Mouse (Mus musculus): Measurements from ENCODE around the gene Olfr462. TPM values are rescaled to one million over a fixed set of nuclear protein-coding genes. Genes with fewer than 3 reads are reported as not detected.

Gene Olfr462
- polyA plus RNA-seq (2016; fragmentation: Nextera tagmentation; extraction: Ambion mirVana): not detected in 2 replicates

DNA sequence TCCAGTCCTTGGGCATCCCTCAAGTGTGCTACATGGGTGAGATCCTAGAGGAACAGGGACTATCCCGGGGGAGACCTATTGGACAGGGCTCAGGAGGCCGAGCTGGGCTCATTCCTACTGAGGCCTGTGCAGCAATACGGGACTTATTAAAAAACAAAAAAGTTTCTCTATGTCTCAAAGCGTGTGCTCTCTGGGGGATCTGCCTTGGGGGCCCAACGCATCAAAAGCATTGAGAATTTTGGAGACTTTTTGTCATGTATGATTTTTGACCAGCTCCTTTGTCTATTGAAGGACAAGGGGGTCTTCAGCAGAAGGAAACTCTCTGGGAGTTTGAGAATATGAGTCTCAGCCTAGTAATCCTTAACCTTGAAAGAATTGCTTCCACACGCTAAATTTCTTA lies at the start of gene Olfr462:
TSS of gene Olfr462 (minus strand) at position 101 of the 400 bp plus-strand sequence.
- Histone ChIP-seq H3K9me3 (no peaks in the 10 kb centered on the region), H3K4me2 (replicated peaks) (no peak within 1 kb of the TSS), H3K9ac (no peak within 1 kb of the TSS), H3K4me1 (no peaks in the 10 kb centered on the region), H3K36me3 (no peaks in the 10 kb centered on the region), H3K4me3 (no peak within 1 kb of the TSS), H3K27ac (no peak within 1 kb of the TSS), H3K27me3 (no peaks in the 10 kb centered on the region)
- WGBS: 86% methylated on average over 6 of the region's 6 CpGs
- no peak for ATAC-seq (ENCODE audit: insufficient number of reproducible peaks, insufficient read depth, low FRiP score, low TSS enrichment)

DNA sequence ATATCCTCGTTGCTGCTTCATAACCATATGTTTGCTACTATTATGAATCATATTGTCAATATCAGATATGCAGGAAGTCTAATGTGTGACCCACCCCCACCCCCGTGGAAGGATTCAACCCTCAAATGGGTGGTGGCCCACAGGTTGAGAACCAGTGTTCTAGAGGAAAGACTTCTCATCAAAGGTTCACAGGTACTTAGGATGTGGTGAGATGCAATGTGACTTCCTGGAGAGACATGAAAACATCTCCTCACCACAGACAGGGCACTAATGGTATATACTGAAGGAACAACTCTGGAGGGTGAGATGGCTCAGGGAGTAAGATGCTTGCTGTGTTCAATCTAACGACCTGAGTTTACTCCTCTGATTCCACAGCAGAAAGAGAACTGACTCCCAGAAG lies 43.4 kb upstream of the Olfr462 start:
- no peak overlapping the region for H3K27ac ChIP-seq
- H3K4me2 ChIP-seq (replicated peaks): no peak overlapping the region
- H3K4me1 ChIP-seq: no peaks in the 10 kb centered on the region
- no peaks in the 10 kb centered on the region for H3K36me3 ChIP-seq
- no peak overlapping the region for H3K4me3 ChIP-seq
- no peaks in the 10 kb centered on the region for H3K27me3 ChIP-seq
- no peaks in the 10 kb centered on the region for H3K9me3 ChIP-seq
- no peak for ATAC-seq (ENCODE audit: insufficient number of reproducible peaks, insufficient read depth, low FRiP score, low TSS enrichment)
- 65% methylated on average over 3 of the region's 3 CpGs for WGBS
- no peak overlapping the region for H3K9ac ChIP-seq

DNA sequence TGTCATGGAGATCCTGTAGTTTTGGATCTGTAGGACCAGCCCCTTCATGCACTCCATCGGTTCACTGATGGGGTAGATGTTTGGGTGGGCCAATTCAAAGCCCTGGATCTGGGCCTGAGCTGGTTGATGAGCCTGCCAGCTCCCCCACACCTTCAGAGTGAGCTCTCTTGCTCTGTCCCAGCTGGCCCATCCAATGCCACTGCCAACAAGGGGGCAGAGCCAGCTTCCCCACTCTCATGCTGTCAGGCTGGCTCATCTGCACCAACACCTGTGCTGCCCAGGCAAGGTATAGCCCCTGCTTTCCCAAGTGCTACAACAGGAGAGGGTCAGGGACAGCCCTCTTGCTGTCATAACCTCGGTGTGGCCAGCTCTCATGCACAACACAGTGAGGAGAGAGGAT lies 41.7 kb upstream of the Olfr462 start:
- ATAC-seq (ENCODE audit: insufficient number of reproducible peaks, insufficient read depth, low FRiP score, low TSS enrichment): no peak
- H3K4me3 ChIP-seq: no peak overlapping the region
- no peaks in the 10 kb centered on the region for H3K4me1 ChIP-seq
- 78% methylated on average over 2 of the region's 2 CpGs for WGBS
- H3K36me3 ChIP-seq: no peaks in the 10 kb centered on the region
- H3K27me3 ChIP-seq: no peaks in the 10 kb centered on the region
- no peaks in the 10 kb centered on the region for H3K9me3 ChIP-seq
- no peak overlapping the region for H3K4me2 ChIP-seq (replicated peaks)
- no peak overlapping the region for H3K27ac ChIP-seq
- H3K9ac ChIP-seq: no peak overlapping the region

DNA sequence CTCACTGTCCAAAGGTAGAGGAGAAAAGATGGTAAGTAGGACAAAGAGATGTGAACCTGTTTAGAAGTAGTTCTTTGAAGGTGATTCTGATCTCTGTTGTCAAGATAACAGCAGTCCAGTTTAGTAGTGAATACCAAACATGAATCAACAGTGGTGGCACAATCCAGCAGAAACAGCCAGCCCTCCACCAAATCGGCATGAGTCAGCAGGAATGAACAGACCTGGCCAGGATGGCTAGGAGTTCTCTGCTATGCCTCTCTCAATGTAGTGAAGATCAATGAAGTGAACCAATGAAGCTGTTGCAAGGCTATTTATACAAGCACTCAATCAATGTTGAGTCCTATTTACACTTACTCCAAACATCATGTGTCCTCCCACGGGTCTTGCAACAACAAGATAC lies 38.3 kb upstream of the Olfr462 start:
- H3K4me2 ChIP-seq (replicated peaks): no peak overlapping the region
- no peak for ATAC-seq (ENCODE audit: insufficient number of reproducible peaks, insufficient read depth, low FRiP score, low TSS enrichment)
- H3K27ac ChIP-seq: no peak overlapping the region
- H3K9me3 ChIP-seq: no peaks in the 10 kb centered on the region
- no peak overlapping the region for H3K9ac ChIP-seq
- WGBS: 86% methylated on average over 2 of the region's 2 CpGs
- no peaks in the 10 kb centered on the region for H3K4me1 ChIP-seq
- H3K27me3 ChIP-seq: no peaks in the 10 kb centered on the region
- no peaks in the 10 kb centered on the region for H3K36me3 ChIP-seq
- H3K4me3 ChIP-seq: no peak overlapping the region

DNA sequence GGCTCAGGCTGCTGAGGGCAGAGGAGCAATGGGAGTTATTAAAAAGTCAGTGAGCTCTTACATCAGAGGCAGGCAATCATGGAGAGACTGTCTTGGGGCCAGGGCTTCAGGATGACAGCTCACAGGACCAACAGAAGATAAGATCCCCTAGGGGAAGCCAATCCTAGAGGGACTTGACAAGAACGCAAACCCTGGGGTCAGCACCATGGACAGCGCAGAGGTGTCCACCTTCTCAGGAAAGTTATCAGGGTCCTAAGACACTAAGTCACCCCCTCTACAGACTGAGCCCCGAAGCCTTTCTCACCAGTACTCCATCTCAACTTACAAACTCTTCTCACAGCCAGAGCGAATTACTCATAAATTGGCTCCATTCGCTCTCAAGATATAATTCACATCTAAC lies 28.9 kb upstream of the Olfr462 start, which contains the start of gene Olfr464:
TSS of gene Olfr464 (minus strand) at position 2 of the 400 bp plus-strand sequence.
- Histone ChIP-seq H3K27me3 (no peaks in the 10 kb centered on the region), H3K9ac (no peak within 1 kb of the TSS), H3K4me3 (no peak within 1 kb of the TSS), H3K36me3 (no peaks in the 10 kb centered on the region), H3K27ac (no peak within 1 kb of the TSS), H3K9me3 (no peaks in the 10 kb centered on the region), H3K4me1 (no peaks in the 10 kb centered on the region), H3K4me2 (replicated peaks) (no peak within 1 kb of the TSS)
- 31% methylated on average over 5 of the region's 5 CpGs for WGBS
- no peak for ATAC-seq (ENCODE audit: insufficient number of reproducible peaks, insufficient read depth, low FRiP score, low TSS enrichment)

DNA sequence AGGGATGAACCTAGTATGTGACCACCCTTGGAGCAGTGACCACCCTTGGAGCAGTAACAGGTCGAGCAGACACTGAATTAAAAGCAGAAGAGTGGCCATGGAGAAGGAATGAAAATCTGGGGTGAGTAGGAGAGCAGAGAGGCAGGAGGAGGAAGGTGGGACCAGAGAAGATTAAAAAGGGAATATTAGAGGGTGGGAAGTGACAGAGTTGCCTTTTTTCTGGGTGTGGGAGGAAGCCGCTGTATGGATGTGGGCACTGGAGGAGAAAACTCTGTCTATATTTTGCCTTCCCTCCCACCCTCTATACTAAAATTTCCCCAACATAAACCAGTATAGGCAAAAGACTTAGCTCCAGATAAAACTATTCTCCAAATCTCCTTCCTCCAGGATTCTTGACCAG lies 28.2 kb upstream of the Olfr462 start:
- Histone ChIP-seq H3K4me3 (no peak overlapping the region), H3K4me1 (no peaks in the 10 kb centered on the region), H3K9ac (no peak overlapping the region), H3K4me2 (replicated peaks) (no peak overlapping the region), H3K27ac (no peak overlapping the region), H3K27me3 (no peaks in the 10 kb centered on the region), H3K36me3 (no peaks in the 10 kb centered on the region), H3K9me3 (no peaks in the 10 kb centered on the region)
- no peak for ATAC-seq (ENCODE audit: insufficient number of reproducible peaks, insufficient read depth, low FRiP score, low TSS enrichment)
- 70% methylated on average over 2 of the region's 2 CpGs for WGBS

DNA sequence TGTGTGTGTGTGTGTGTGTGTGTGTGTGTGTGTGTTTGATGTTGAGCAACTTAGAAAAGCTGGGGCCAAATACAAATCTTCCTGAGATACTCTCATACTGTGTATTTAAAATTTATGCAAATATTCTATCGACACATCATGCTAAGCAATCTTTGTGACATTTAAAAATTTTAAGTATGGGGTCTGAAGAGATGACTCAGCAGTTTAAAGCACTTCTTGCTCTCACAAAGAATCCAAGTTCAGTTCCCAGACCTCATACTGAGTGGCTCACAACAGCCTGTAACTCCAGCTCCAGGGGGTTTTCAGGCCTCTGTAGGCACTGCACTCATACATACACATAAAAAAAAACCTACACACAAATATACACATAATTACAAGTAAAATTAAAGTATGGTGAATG lies 23.9 kb upstream of the Olfr462 start:
- Histone ChIP-seq H3K4me2 (replicated peaks) (no peak overlapping the region), H3K4me1 (no peaks in the 10 kb centered on the region), H3K9me3 (no peaks in the 10 kb centered on the region), H3K27me3 (no peaks in the 10 kb centered on the region), H3K9ac (no peak overlapping the region), H3K27ac (no peak overlapping the region), H3K36me3 (no peaks in the 10 kb centered on the region), H3K4me3 (no peak overlapping the region)
- WGBS: 92% methylated on average over 1 of the region's 1 CpGs
- ATAC-seq (ENCODE audit: insufficient number of reproducible peaks, insufficient read depth, low FRiP score, low TSS enrichment): no peak

DNA sequence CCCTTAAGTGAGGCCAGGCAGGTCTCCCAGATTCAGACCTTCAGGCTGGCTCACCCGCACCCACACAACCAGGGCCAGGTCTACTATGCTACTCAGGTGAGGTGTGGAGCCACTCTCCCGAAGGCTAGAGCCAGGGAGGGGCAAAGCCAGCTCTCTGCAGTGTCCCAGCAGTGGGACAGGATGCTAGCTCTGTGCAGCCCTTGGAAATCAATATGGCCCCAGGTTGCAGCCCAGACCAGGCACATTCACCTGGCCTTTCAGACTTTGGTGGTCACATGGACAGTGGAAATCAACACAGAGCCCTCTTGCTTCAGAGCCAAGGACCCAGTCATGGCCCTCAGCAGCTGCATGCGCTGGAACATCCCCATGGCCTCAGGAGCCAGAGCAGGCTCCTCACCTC lies 12.3 kb upstream of the Olfr462 start:
- Histone ChIP-seq H3K36me3 (no peaks in the 10 kb centered on the region), H3K9ac (no peak overlapping the region), H3K4me2 (replicated peaks) (no peak overlapping the region), H3K4me3 (no peak overlapping the region), H3K9me3 (no peaks in the 10 kb centered on the region), H3K27ac (no peak overlapping the region), H3K4me1 (no peaks in the 10 kb centered on the region), H3K27me3 (0 out of 2 replicates have a peak, but pooled peaks cover 4% of the 10 kb centered on the region)
- ATAC-seq (ENCODE audit: insufficient number of reproducible peaks, insufficient read depth, low FRiP score, low TSS enrichment): no peak
- 71% methylated on average over 3 of the region's 3 CpGs for WGBS

DNA sequence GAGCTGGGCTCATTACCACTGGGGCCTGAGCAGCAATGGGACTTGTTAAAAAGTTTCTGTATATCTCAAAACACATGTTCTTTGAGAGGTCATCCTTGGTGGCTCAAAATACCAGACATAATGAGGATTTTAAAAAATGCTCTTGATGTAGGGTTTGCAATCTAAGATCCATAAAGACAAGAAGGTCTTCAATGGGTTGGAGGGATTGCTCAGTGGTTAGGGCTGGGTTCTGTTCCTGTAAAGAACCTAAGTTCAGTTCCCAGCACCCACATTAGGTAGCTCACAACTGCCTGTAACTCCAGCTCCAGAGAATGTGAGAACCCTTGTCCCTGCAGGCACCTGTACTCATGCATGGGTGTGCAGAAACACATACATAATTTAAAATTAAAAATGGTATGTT lies 5.2 kb upstream of the Olfr462 start, which contains the start of gene Olfr463:
TSS of gene Olfr463 (minus strand) at position 101 of the 400 bp plus-strand sequence.
- no peak within 1 kb of the TSS for H3K9ac ChIP-seq
- no peak for ATAC-seq (ENCODE audit: insufficient number of reproducible peaks, insufficient read depth, low FRiP score, low TSS enrichment)
- no peak within 1 kb of the TSS for H3K4me2 ChIP-seq (replicated peaks)
- no peaks in the 10 kb centered on the region for H3K36me3 ChIP-seq
- H3K27me3 ChIP-seq: peaks cover 6% of the 10 kb centered on the region; the same call in 1 of the 2 replicates
- no peaks in the 10 kb centered on the region for H3K9me3 ChIP-seq
- H3K4me1 ChIP-seq: no peaks in the 10 kb centered on the region
- no peak within 1 kb of the TSS for H3K27ac ChIP-seq
- no peak within 1 kb of the TSS for H3K4me3 ChIP-seq

DNA sequence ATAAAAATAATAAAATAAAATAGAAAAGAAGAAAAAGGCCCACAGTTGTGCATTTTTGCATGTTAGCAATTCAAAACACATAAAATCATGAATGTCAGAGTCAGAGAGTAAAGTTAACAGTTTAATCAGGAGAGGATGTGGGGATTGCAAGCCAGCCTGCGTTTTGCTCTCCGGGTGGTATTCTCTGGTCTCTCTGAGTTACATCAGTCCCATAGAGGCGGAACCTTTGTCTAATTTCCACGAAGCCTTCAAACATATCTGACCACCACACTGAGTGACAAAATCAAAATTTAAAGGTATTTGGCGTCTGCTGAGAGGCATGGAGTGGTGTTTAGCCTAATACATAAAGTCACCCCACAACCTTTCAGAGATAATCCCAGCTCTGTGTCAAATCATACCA lies 7.2 kb downstream of the Olfr462 start:
- H3K27ac ChIP-seq: no peak overlapping the region
- H3K9ac ChIP-seq: no peak overlapping the region
- H3K4me1 ChIP-seq: no peaks in the 10 kb centered on the region
- H3K4me3 ChIP-seq: no peak overlapping the region
- ATAC-seq (ENCODE audit: insufficient number of reproducible peaks, insufficient read depth, low FRiP score, low TSS enrichment): no peak
- H3K4me2 ChIP-seq (replicated peaks): no peak overlapping the region
- H3K9me3 ChIP-seq: no peaks in the 10 kb centered on the region
- H3K36me3 ChIP-seq: no peaks in the 10 kb centered on the region
- WGBS: 73% methylated on average over 5 of the region's 5 CpGs
- no peaks in the 10 kb centered on the region for H3K27me3 ChIP-seq

DNA sequence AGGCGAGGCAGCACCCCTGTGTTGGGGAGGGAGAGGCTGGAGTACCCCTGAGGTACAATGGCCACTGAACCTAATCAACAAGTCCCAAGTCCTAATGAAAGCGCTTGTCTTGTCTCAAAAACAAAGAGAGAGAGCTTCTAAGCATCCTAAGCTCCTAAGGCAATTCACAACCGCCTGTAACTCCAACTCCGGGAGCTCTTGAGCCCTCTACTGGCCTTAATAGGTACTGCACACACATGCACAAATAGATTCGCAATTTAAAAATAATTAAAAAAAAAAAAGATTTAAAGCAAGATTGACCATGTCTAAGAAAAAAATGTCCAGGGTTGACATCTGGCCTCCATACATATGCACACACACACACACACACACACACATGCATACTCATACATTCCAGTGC lies 8.6 kb downstream of the Olfr462 start:
- H3K36me3 ChIP-seq: no peaks in the 10 kb centered on the region
- no peak for ATAC-seq (ENCODE audit: insufficient number of reproducible peaks, insufficient read depth, low FRiP score, low TSS enrichment)
- H3K4me2 ChIP-seq (replicated peaks): no peak overlapping the region
- no peak overlapping the region for H3K27ac ChIP-seq
- H3K4me1 ChIP-seq: no peaks in the 10 kb centered on the region
- no peak overlapping the region for H3K4me3 ChIP-seq
- H3K27me3 ChIP-seq: no peaks in the 10 kb centered on the region
- no peak overlapping the region for H3K9ac ChIP-seq
- WGBS: 37% methylated on average over 5 of the region's 5 CpGs
- H3K9me3 ChIP-seq: no peaks in the 10 kb centered on the region

DNA sequence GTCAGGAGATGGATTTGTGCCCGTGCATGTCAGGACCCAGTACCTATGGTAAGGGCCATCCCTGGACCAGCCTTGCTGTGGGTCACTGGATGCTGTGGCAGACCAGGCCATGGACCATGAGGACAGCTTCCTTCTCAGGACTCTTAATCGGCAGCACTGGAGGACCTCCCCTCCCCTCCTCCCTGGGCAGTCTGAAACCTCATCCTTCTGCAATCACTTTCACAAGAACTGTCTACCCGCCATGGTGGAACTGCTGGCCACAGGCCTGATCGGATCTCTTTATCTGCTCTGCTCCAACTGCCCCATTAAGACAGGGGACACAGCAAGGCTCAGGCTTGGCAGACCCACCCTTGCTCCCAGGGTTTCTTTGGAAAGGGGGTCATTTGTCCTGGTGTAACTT lies 10.4 kb downstream of the Olfr462 start:
- H3K4me1 ChIP-seq: no peaks in the 10 kb centered on the region
- no peak overlapping the region for H3K4me2 ChIP-seq (replicated peaks)
- no peaks in the 10 kb centered on the region for H3K9me3 ChIP-seq
- no peaks in the 10 kb centered on the region for H3K27me3 ChIP-seq
- no peak for ATAC-seq (ENCODE audit: insufficient number of reproducible peaks, insufficient read depth, low FRiP score, low TSS enrichment)
- H3K4me3 ChIP-seq: no peak overlapping the region
- WGBS: 65% methylated on average over 4 of the region's 4 CpGs
- H3K36me3 ChIP-seq: no peaks in the 10 kb centered on the region
- no peak overlapping the region for H3K9ac ChIP-seq
- no peak overlapping the region for H3K27ac ChIP-seq

DNA sequence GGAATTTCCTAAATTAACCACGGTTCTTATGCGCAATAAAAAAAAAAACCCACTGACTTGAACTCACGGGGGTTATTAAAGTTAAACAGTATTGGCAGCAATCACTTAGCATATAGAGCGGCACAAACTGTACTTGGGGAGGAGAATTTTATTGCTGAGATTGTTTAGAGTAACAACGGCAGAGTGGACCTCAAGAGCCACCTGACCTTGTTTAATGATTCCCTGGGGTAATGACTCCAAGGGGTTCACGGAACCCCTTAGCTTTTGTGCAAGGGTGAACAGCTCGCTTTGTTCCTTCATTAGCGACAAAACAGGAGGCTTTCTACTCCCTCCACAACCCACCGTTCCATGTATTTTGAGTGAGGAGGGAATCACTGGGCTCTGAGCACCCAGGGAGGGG lies 12.2 kb downstream of the Olfr462 start:
- 74% methylated on average over 9 of the region's 9 CpGs for WGBS
- ATAC-seq (ENCODE audit: insufficient number of reproducible peaks, insufficient read depth, low FRiP score, low TSS enrichment): no peak

More for the DNA sequence above, 12.2 kb downstream of the Olfr462 start:
- H3K4me1 ChIP-seq: no peaks in the 10 kb centered on the region
- no peak overlapping the region for H3K27ac ChIP-seq
- H3K9ac ChIP-seq: no peak overlapping the region
- no peak overlapping the region for H3K4me2 ChIP-seq (replicated peaks)
- no peaks in the 10 kb centered on the region for H3K36me3 ChIP-seq
- no peaks in the 10 kb centered on the region for H3K9me3 ChIP-seq
- no peaks in the 10 kb centered on the region for H3K27me3 ChIP-seq
- H3K4me3 ChIP-seq: no peak overlapping the region
